Mouse (Mus musculus): ENCODE measurements at regions not wholly inside any gene's neighbourhood (a gene's known extent, or its start where the extent isn't known, plus 50 kb on each side); places are given as distances from the start of the nearest gene placed in this dataset.

DNA sequence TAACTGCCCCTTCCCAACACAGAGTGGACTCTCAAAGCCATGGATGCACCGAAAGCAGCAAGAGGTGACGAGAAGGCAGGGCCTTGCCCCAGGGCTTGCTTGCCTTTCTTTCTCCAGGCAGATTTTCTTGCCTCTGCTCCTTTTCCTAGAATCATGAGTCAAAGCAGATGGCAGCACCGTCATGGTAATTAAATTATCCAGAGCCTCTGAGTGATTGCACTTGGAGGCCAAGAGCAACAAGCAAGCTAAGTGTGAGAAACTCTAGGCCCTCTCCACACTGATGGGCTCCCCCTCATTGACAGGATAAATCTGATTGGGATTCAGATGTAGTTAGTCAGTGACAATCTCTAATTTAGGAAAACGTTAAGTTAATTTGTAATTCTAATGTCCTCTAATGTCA lies 427.5 kb downstream of the Glrx3 start:
- no peak for TF ChIP-seq MAX (IDR thresholded peaks at IDR 0.05; ENCODE audit: low read length)
- TF ChIP-seq TAL1 (IDR thresholded peaks at IDR 0.05; ENCODE audit: low read length), result no peak
- no peak for TF ChIP-seq UBTF (IDR thresholded peaks at IDR 0.05; ENCODE audit: borderline replicate concordance, insufficient read depth, low read depth, low read length)
